Mouse (Mus musculus) G1E (cell line): Measurements from ENCODE around the gene Zkscan5. TPM values are rescaled to one million over a fixed set of nuclear protein-coding genes. Genes with fewer than 3 reads are reported as not detected.
A peak's percentile ranks its signal among the peaks of the same experiment; 100 is the strongest.

Experiments
- ATAC-seq: 2 replicates; pipeline ENCODE4 v1.8.0; 2016; ENCODE audit warnings: mild to moderate bottlenecking; ENCODE audit not compliant: insufficient number of reproducible peaks, poor library complexity, low FRiP score, severe bottlenecking; ENCODE audit errors: extremely low read depth
- DNase-seq: peaks from one replicate; pipeline ENCODE4 v3.0.0; 2012; ENCODE audit warnings: low spot score
- H3K27me3 ChIP-seq: 2 replicates; pipeline ENCODE4 v1.6.1; 2012; ENCODE audit warnings: mild to moderate bottlenecking, low read length, inconsistent platforms; ENCODE audit not compliant: insufficient read depth
- H3K36me3 ChIP-seq: replicated peaks from 2 replicates; pipeline ENCODE3; 2012; ENCODE audit warnings: mild to moderate bottlenecking, inconsistent platforms
- H3K4me1 ChIP-seq: 2 replicates; pipeline ENCODE4 v1.6.1; 2012; ENCODE audit warnings: low read depth, low read length, inconsistent platforms, mixed read lengths; ENCODE audit not compliant: insufficient read depth
- H3K4me3 ChIP-seq: 2 replicates; pipeline ENCODE4 v1.5.1; 2012; ENCODE audit warnings: low read depth, mild to moderate bottlenecking, inconsistent platforms, low read length, moderate library complexity, mixed read lengths
- H3K9me3 ChIP-seq: replicated peaks from 2 replicates; pipeline ENCODE4 v1.6.1; 2012; ENCODE audit warnings: inconsistent platforms
- CTCF ChIP-seq: IDR thresholded peaks from 2 replicates; pipeline ENCODE4 v1.5.1; 2012; ENCODE audit warnings: low read depth, low read length, inconsistent platforms, mixed read lengths
- GATA1 ChIP-seq: IDR thresholded peaks from 2 replicates; pipeline ENCODE4 v1.6.1; 2012; ENCODE audit warnings: borderline replicate concordance, low read length, inconsistent platforms, mixed read lengths
- GATA2 ChIP-seq: IDR thresholded peaks from 2 replicates; pipeline ENCODE4 v1.6.1; 2012; ENCODE audit warnings: low read depth, low read length, inconsistent platforms, borderline replicate concordance
- POLR2AphosphoS5 ChIP-seq: IDR thresholded peaks from 2 replicates; pipeline ENCODE4 v1.6.1; 2012; ENCODE audit warnings: low read depth, low read length, inconsistent platforms; ENCODE audit not compliant: insufficient replicate concordance
- TAL1 ChIP-seq: conservative IDR thresholded peaks from 2 replicates; pipeline ENCODE4 v1.6.1; 2012; ENCODE audit warnings: low read depth, low read length, inconsistent platforms, mixed read lengths
- polyA plus RNA-seq: library from polyadenylated mRNA; stranded (reverse); fragments of >175 nt; gene quantifications from 2 replicates; pipeline ENCODE4 v1.2.3, GENCODE M21; 2012
- total RNA-seq, 2 experiments: library from RNA; stranded (forward) in 1 of 2; stranded (reverse) in 1 of 2; fragments of 200-1000 nt in 1 of 2; fragments of >200 nt in 1 of 2; fragmentation: Nextera tagmentation in 1 of 2; gene quantifications; 2 replicates each; pipeline ENCODE4 v1.2.3; 2014 to 2017

The Zkscan5 gene
- total RNA-seq (2014; fragmentation: Nextera tagmentation) (13.7 and 14.6 TPM in 2 replicates), total RNA-seq (2017) (9.2 and 10.4 TPM in 2 replicates), polyA plus RNA-seq (1.3 and 2.8 TPM in 2 replicates)

GRCm38 (mm10) chr5:145203936-145204691 lies at the start of gene Zkscan5:
TSS of gene Zkscan5 (plus strand) at chr5:145204562.
- TF ChIP-seq POLR2AphosphoS5, result no peak
- TF ChIP-seq CTCF, result no peak
- TF ChIP-seq TAL1, result no peak
- Histone ChIP-seq H3K36me3 (peaks cover 38% of the 10 kb centered on the region), H3K9me3 (no peaks in the 10 kb centered on the region), H3K4me1 (peaks cover 44% of the 10 kb centered on the region), H3K27me3 (no peaks in the 10 kb centered on the region), H3K4me3 (peak within 1 kb of the TSS; percentile 71)
- peak; percentile 85 for ATAC-seq
- peak; percentile 77 for DNase-seq

- no peak for ATAC-seq
- Histone ChIP-seq H3K4me1 (peaks cover 19% of the 10 kb centered on the region), H3K4me3 (no peak overlapping the region), H3K27me3 (no peaks in the 10 kb centered on the region), H3K36me3 (peaks cover 85% of the 10 kb centered on the region), H3K9me3 (no peaks in the 10 kb centered on the region)
- TF ChIP-seq GATA2 (no peak), TAL1 (no peak), GATA1 (no peak), CTCF (no peak), POLR2AphosphoS5 (no peak)
- no peak for DNase-seq
Observed at GRCm38 (mm10) chr5:145161361-145161760, 43.0 kb upstream of the Zkscan5 start.

GRCm38 (mm10) chr5:145164710-145165109 lies 39.7 kb upstream of the Zkscan5 start:
- H3K4me1 ChIP-seq, result peaks cover 36% of the 10 kb centered on the region
- no peaks in the 10 kb centered on the region for H3K9me3 ChIP-seq
- no peaks in the 10 kb centered on the region for H3K27me3 ChIP-seq
- ATAC-seq (no peak), DNase-seq (no peak)
- TF ChIP-seq TAL1, result no peak
- TF ChIP-seq GATA1, result no peak
- no peak for TF ChIP-seq POLR2AphosphoS5
- TF ChIP-seq CTCF, result no peak
- TF ChIP-seq GATA2, result no peak
- peaks cover 66% of the 10 kb centered on the region for H3K36me3 ChIP-seq
- H3K4me3 ChIP-seq, result no peak overlapping the region

GRCm38 (mm10) chr5:145165184-145165583 lies 39.2 kb upstream of the Zkscan5 start:
- H3K36me3 ChIP-seq, result peaks cover 65% of the 10 kb centered on the region

GRCm38 (mm10) chr5:145166536-145167305 lies 37.6 kb upstream of the Zkscan5 start, which contains the start of the genes Ptcd1 and Cpsf4:
TSS of gene Ptcd1 (minus strand) at chr5:145167108.
TSS of gene Cpsf4 (plus strand) at chr5:145167213.
- ATAC-seq (peak; percentile 90), DNase-seq (peak; percentile 90)
- H3K4me3 ChIP-seq, result peak within 1 kb of the TSS; percentile 97
- no peaks in the 10 kb centered on the region for H3K27me3 ChIP-seq
- no peaks in the 10 kb centered on the region for H3K9me3 ChIP-seq
- TF ChIP-seq TAL1, result no peak
- no peak for TF ChIP-seq GATA2
- no peak for TF ChIP-seq POLR2AphosphoS5
- no peak for TF ChIP-seq CTCF
- TF ChIP-seq GATA1, result no peak
- H3K36me3 ChIP-seq, result peaks cover 65% of the 10 kb centered on the region
- peaks cover 41% of the 10 kb centered on the region for H3K4me1 ChIP-seq

More at GRCm38 (mm10) chr5:145165184-145165583, 39.2 kb upstream of the Zkscan5 start:
- H3K4me3 ChIP-seq, result no peak overlapping the region
- TF ChIP-seq TAL1 (no peak), POLR2AphosphoS5 (no peak), GATA1 (no peak), CTCF (no peak), GATA2 (no peak)
- DNase-seq, result no peak
- no peaks in the 10 kb centered on the region for H3K9me3 ChIP-seq
- peaks cover 37% of the 10 kb centered on the region for H3K4me1 ChIP-seq
- no peaks in the 10 kb centered on the region for H3K27me3 ChIP-seq
- no peak for ATAC-seq

- Histone ChIP-seq H3K36me3 (peaks cover 65% of the 10 kb centered on the region), H3K4me1 (peaks cover 44% of the 10 kb centered on the region), H3K9me3 (no peaks in the 10 kb centered on the region), H3K27me3 (no peaks in the 10 kb centered on the region), H3K4me3 (peak overlapping the region; percentile 97)
- DNase-seq (peak; percentile 22), ATAC-seq (no peak)
- TF ChIP-seq TAL1 (no peak), GATA1 (no peak), CTCF (no peak), GATA2 (no peak), POLR2AphosphoS5 (no peak)
Observed at GRCm38 (mm10) chr5:145167306-145167661, 37.1 kb upstream of the Zkscan5 start.
